Mouse (Mus musculus) MEL (cell line): ENCODE data around the gene Fxyd7.

ENCODE experiments used
- CTCF ChIP-seq, 3 experiments: IDR thresholded peaks in 2 of 3; conservative IDR thresholded peaks in 1 of 3; 2 replicates each; pipeline ENCODE4 v1.5.1; 2011 to 2012; ENCODE audit warnings: low read length in 3 of 3, low read depth in 2 of 3, mild to moderate bottlenecking in 2 of 3, improper control_type of control experiment in 1 of 3, inconsistent platforms in 1 of 3, mixed read lengths in 1 of 3, moderate library complexity in 1 of 3; ENCODE audit not compliant: control insufficient read depth in 1 of 3, insufficient read depth in 1 of 3, poor library complexity in 1 of 3, severe bottlenecking in 1 of 3
- EP300 ChIP-seq, 2 experiments: IDR thresholded peaks; 2 replicates each; pipeline ENCODE4 v1.6.1; 2011; ENCODE audit warnings: improper control_type of control experiment in 2 of 2, low read length in 2 of 2, low read depth in 1 of 2, mild to moderate bottlenecking in 1 of 2
- GATA1 ChIP-seq: IDR thresholded peaks from 2 replicates; pipeline ENCODE4 v1.6.1; 2011; ENCODE audit warnings: low read depth, low read length, improper control_type of control experiment
- MAFK ChIP-seq: IDR thresholded peaks from 2 replicates; pipeline ENCODE4 v1.6.1; 2011; ENCODE audit warnings: low read depth, mild to moderate bottlenecking, low read length, improper control_type of control experiment, borderline replicate concordance
- MAX ChIP-seq: IDR thresholded peaks from 2 replicates; pipeline ENCODE4 v1.6.1; 2011; ENCODE audit warnings: low read length, improper control_type of control experiment
- MAZ ChIP-seq: IDR thresholded peaks from 2 replicates; pipeline ENCODE4 v1.6.1; 2012; ENCODE audit warnings: low read depth, mild to moderate bottlenecking, inconsistent platforms, low read length, improper control_type of control experiment
- MEF2A ChIP-seq: IDR thresholded peaks from 2 replicates; pipeline ENCODE4 v1.6.1; 2014; ENCODE audit warnings: low read depth, mild to moderate bottlenecking, inconsistent platforms, low read length, improper control_type of control experiment; ENCODE audit not compliant: poor library complexity, insufficient replicate concordance, severe bottlenecking; ENCODE audit errors: extremely low read depth
- SMC3 ChIP-seq: IDR thresholded peaks from 2 replicates; pipeline ENCODE4 v1.6.1; 2011; ENCODE audit warnings: low read depth, low read length, improper control_type of control experiment
- USF1 ChIP-seq: IDR thresholded peaks from 2 replicates; pipeline ENCODE4 v1.6.1; 2014; ENCODE audit warnings: low read depth, mild to moderate bottlenecking, inconsistent platforms, low read length, improper control_type of control experiment, moderate library complexity

- no peak for TF ChIP-seq MAFK
- TF ChIP-seq MAX: no peak
- TF ChIP-seq USF1: no peak
- TF ChIP-seq MEF2A: no peak
- TF ChIP-seq GATA1: no peak
- TF ChIP-seq MAZ: no peak
- TF ChIP-seq EP300 (IDR thresholded peaks at IDR 0.05; ENCODE audit: low read depth in 1 of 2, low read length in 2 of 2): no peak
- no peak for TF ChIP-seq SMC3
- TF ChIP-seq CTCF (IDR thresholded peaks at IDR 0.05 in 2 of 3, conservative IDR thresholded peaks at IDR 0.05 in 1 of 3; ENCODE audit: control insufficient read depth in 1 of 3, insufficient read depth in 1 of 3, low read depth in 2 of 3, low read length in 3 of 3, poor library complexity in 1 of 3, severe bottlenecking in 1 of 3): no peak
Measured at GRCm38 (mm10) chr7:31052251-31052635, 976 bp upstream of the Fxyd7 start.
